Mouse (Mus musculus) embryonic facial prominence, embryonic 11.5 days (tissue): ENCODE results near the gene Tnfrsf11a. TPM values are rescaled to one million over a fixed set of nuclear protein-coding genes. Genes with fewer than 3 reads are reported as not detected.

Source experiments
- ATAC-seq: fragments of 200-750 bp; cut with Nextera tagmentation; replicated peaks from 2 replicates; pipeline ENCODE4 v1.8.0; 2017; ENCODE audit warnings: low read depth; ENCODE audit not compliant: insufficient number of reproducible peaks, low FRiP score, low TSS enrichment
- DNase-seq: peaks from one replicate; pipeline ENCODE4 v3.0.0-alpha.2; 2015; ENCODE audit warnings: low spot score
- H3K27ac ChIP-seq: fragments of 300-500 bp; sonication (generic); replicated peaks from 2 replicates; pipeline ENCODE4 v1.5.1; 2014; ENCODE audit warnings: mild to moderate bottlenecking, low read depth, low read length, control low read depth
- H3K27me3 ChIP-seq: fragments of 300-500 bp; sonication (generic); 2 replicates; pipeline ENCODE4 v1.6.1; 2014; ENCODE audit warnings: mild to moderate bottlenecking, low read length, moderate library complexity, mixed read lengths; ENCODE audit not compliant: control insufficient read depth, insufficient read depth
- H3K36me3 ChIP-seq: fragments of 300-500 bp; sonication (generic); replicated peaks from 2 replicates; pipeline ENCODE4 v1.6.1; 2014; ENCODE audit warnings: low read depth, mild to moderate bottlenecking, low read length, moderate library complexity, mixed read lengths; ENCODE audit not compliant: control insufficient read depth, insufficient read depth
- H3K4me1 ChIP-seq: fragments of 300-500 bp; sonication (generic); 2 replicates; pipeline ENCODE4 v1.6.1; 2014; ENCODE audit warnings: low read length, mixed read lengths; ENCODE audit not compliant: control insufficient read depth, insufficient read depth
- H3K4me2 ChIP-seq: fragments of 300-500 bp; sonication (generic); 2 replicates; pipeline ENCODE4 v1.6.1; 2014; ENCODE audit warnings: low read depth, mild to moderate bottlenecking, control low read depth, low read length, moderate library complexity
- H3K4me3 ChIP-seq: fragments of 300-500 bp; sonication (generic); 2 replicates; pipeline ENCODE4 v1.5.1; 2014; ENCODE audit warnings: low read depth, low read length, control low read depth
- H3K9ac ChIP-seq: fragments of 300-500 bp; sonication (generic); replicated peaks from 2 replicates; pipeline ENCODE4 v1.6.1; 2014; ENCODE audit warnings: mild to moderate bottlenecking, control low read depth, low read length
- H3K9me3 ChIP-seq: fragments of 300-500 bp; sonication (generic); replicated peaks from 2 replicates; pipeline ENCODE4 v1.6.1; 2016; ENCODE audit warnings: mild to moderate bottlenecking, low read length, inconsistent platforms, mixed read lengths; ENCODE audit not compliant: control insufficient read depth
- WGBS: fragments of 180-500 bp; shearing (Covaris S2); extraction: QIAGEN DNeasy Blood & Tissue Kit; methylation state at CpG from one replicate; pipeline ENCODE4 v1.1.7; 2014; 5-methylcytosine and 5-hydroxymethylcytosine counted together
- polyA plus RNA-seq: library from polyadenylated mRNA; unstranded; fragments of >200 nt; fragmentation: Nextera tagmentation; extraction: Ambion mirVana; gene quantifications from 2 replicates; pipeline ENCODE4 v1.2.1, GENCODE M21; 2014

The Tnfrsf11a gene
- polyA plus RNA-seq, 1 experiment from 2014 or later: 0.46 TPM

GRCm38 (mm10) chr1:105794670-105795069 lies 14.2 kb downstream of the Tnfrsf11a start:
- Histone ChIP-seq H3K27ac (no peak overlapping the region), H3K4me1 (no peaks in the 10 kb centered on the region), H3K9me3 (no peaks in the 10 kb centered on the region), H3K9ac (no peak overlapping the region), H3K4me3 (no peak overlapping the region), H3K36me3 (no peaks in the 10 kb centered on the region), H3K4me2 (no peak overlapping the region), H3K27me3 (no peaks in the 10 kb centered on the region)
- ATAC-seq (no peak), DNase-seq (no peak)
- 85% methylated on average over 6 of the region's 6 CpGs for WGBS

- no peak for ATAC-seq
- no peak overlapping the region for H3K27ac ChIP-seq
- no peak overlapping the region for H3K4me2 ChIP-seq
- no peaks in the 10 kb centered on the region for H3K4me1 ChIP-seq
- no peak overlapping the region for H3K9ac ChIP-seq
- no peak overlapping the region for H3K4me3 ChIP-seq
- DNase-seq: no peak
- WGBS: 81% methylated on average over 4 of the region's 4 CpGs
- no peaks in the 10 kb centered on the region for H3K36me3 ChIP-seq
- no peaks in the 10 kb centered on the region for H3K9me3 ChIP-seq
- H3K27me3 ChIP-seq: no peaks in the 10 kb centered on the region
Observed at GRCm38 (mm10) chr1:105795705-105796104, 15.2 kb downstream of the Tnfrsf11a start.

GRCm38 (mm10) chr1:105800570-105800969 lies 20.1 kb downstream of the Tnfrsf11a start:
- no peaks in the 10 kb centered on the region for H3K27me3 ChIP-seq
- 84% methylated on average over 6 of the region's 6 CpGs for WGBS
- H3K4me2 ChIP-seq: no peak overlapping the region
- H3K9ac ChIP-seq: no peak overlapping the region
- ATAC-seq (no peak), DNase-seq (no peak)
- H3K36me3 ChIP-seq: no peaks in the 10 kb centered on the region
- no peak overlapping the region for H3K4me3 ChIP-seq
- no peaks in the 10 kb centered on the region for H3K9me3 ChIP-seq
- H3K27ac ChIP-seq: no peak overlapping the region
- H3K4me1 ChIP-seq: no peaks in the 10 kb centered on the region

- H3K36me3 ChIP-seq: no peaks in the 10 kb centered on the region
- H3K9ac ChIP-seq: no peak overlapping the region
- H3K27me3 ChIP-seq: no peaks in the 10 kb centered on the region
- H3K27ac ChIP-seq: no peak overlapping the region
- ATAC-seq: no peak
- H3K9me3 ChIP-seq: no peaks in the 10 kb centered on the region
- H3K4me2 ChIP-seq: no peak overlapping the region
- no peaks in the 10 kb centered on the region for H3K4me1 ChIP-seq
- DNase-seq: no peak
- H3K4me3 ChIP-seq: no peak overlapping the region
Observed at GRCm38 (mm10) chr1:105801252-105801651, 20.7 kb downstream of the Tnfrsf11a start.

- H3K4me2 ChIP-seq: no peak overlapping the region
- no peak overlapping the region for H3K4me3 ChIP-seq
- no peak overlapping the region for H3K9ac ChIP-seq
- no peaks in the 10 kb centered on the region for H3K36me3 ChIP-seq
- WGBS: 61% methylated on average over 6 of the region's 6 CpGs
- H3K9me3 ChIP-seq: no peaks in the 10 kb centered on the region
- no peaks in the 10 kb centered on the region for H3K4me1 ChIP-seq
- H3K27ac ChIP-seq: no peak overlapping the region
- H3K27me3 ChIP-seq: no peaks in the 10 kb centered on the region
- no peak for ATAC-seq
- DNase-seq: no peak
Observed at GRCm38 (mm10) chr1:105802941-105803340, 22.4 kb downstream of the Tnfrsf11a start.

GRCm38 (mm10) chr1:105804285-105804684 lies 23.8 kb downstream of the Tnfrsf11a start:
- Histone ChIP-seq H3K27me3 (no peaks in the 10 kb centered on the region), H3K4me1 (no peaks in the 10 kb centered on the region), H3K4me2 (no peak overlapping the region), H3K9me3 (no peaks in the 10 kb centered on the region), H3K9ac (no peak overlapping the region), H3K4me3 (no peak overlapping the region), H3K36me3 (no peaks in the 10 kb centered on the region), H3K27ac (no peak overlapping the region)
- no peak for DNase-seq
- 82% methylated on average over 3 of the region's 3 CpGs for WGBS
- ATAC-seq: no peak

GRCm38 (mm10) chr1:105805565-105805964 lies 25.0 kb downstream of the Tnfrsf11a start:
- Histone ChIP-seq H3K9me3 (no peaks in the 10 kb centered on the region), H3K9ac (no peak overlapping the region), H3K4me1 (no peaks in the 10 kb centered on the region), H3K27ac (no peak overlapping the region), H3K36me3 (no peaks in the 10 kb centered on the region), H3K4me3 (no peak overlapping the region), H3K4me2 (no peak overlapping the region), H3K27me3 (no peaks in the 10 kb centered on the region)
- no peak for DNase-seq
- no peak for ATAC-seq
- 92% methylated on average over 4 of the region's 4 CpGs for WGBS

GRCm38 (mm10) chr1:105807028-105807722 lies 26.7 kb downstream of the Tnfrsf11a start:
- no peak for ATAC-seq

More at GRCm38 (mm10) chr1:105807028-105807722, 26.7 kb downstream of the Tnfrsf11a start:
- no peaks in the 10 kb centered on the region for H3K36me3 ChIP-seq
- H3K9me3 ChIP-seq: no peaks in the 10 kb centered on the region
- no peak overlapping the region for H3K4me3 ChIP-seq
- WGBS: 83% methylated on average over 10 of the region's 10 CpGs
- no peak overlapping the region for H3K4me2 ChIP-seq
- no peaks in the 10 kb centered on the region for H3K27me3 ChIP-seq
- no peak overlapping the region for H3K27ac ChIP-seq
- DNase-seq: no peak
- no peaks in the 10 kb centered on the region for H3K4me1 ChIP-seq
- no peak overlapping the region for H3K9ac ChIP-seq
